Mouse (Mus musculus) midbrain, embryonic 11.5 days (tissue): ENCODE results near the gene Mcu. TPM values are rescaled to one million over a fixed set of nuclear protein-coding genes. Genes with fewer than 3 reads are reported as not detected.

Source experiments
- ATAC-seq: fragments of 200-750 bp; cut with Nextera tagmentation; 2 replicates; pipeline ENCODE4 v1.8.0; 2017; ENCODE audit warnings: moderate TSS enrichment, moderate library complexity; ENCODE audit not compliant: low FRiP score
- DNase-seq: peaks from one replicate; pipeline ENCODE4 v3.0.0; 2015; ENCODE audit warnings: low spot score; ENCODE audit errors: missing footprints
- H3K27ac ChIP-seq: fragments of 300-500 bp; sonication (generic); 2 replicates; pipeline ENCODE4 v1.5.1; 2014; ENCODE audit warnings: low read depth, low read length
- H3K27me3 ChIP-seq: fragments of 300-500 bp; sonication (generic); 2 replicates; pipeline ENCODE4 v1.6.1; 2014; ENCODE audit warnings: mild to moderate bottlenecking, low read length, moderate library complexity, mixed read lengths; ENCODE audit not compliant: control insufficient read depth, insufficient read depth
- H3K36me3 ChIP-seq: fragments of 300-500 bp; sonication (generic); 2 replicates; pipeline ENCODE4 v1.6.1; 2014; ENCODE audit warnings: mild to moderate bottlenecking, low read length, moderate library complexity, mixed read lengths; ENCODE audit not compliant: control insufficient read depth, insufficient read depth
- H3K4me1 ChIP-seq: fragments of 300-500 bp; sonication (generic); 2 replicates; pipeline ENCODE4 v1.6.1; 2014; ENCODE audit warnings: low read length; ENCODE audit not compliant: control insufficient read depth, insufficient read depth
- H3K4me2 ChIP-seq: fragments of 300-500 bp; sonication (generic); 2 replicates; pipeline ENCODE4 v1.6.1; 2014; ENCODE audit warnings: mild to moderate bottlenecking, moderate library complexity
- H3K4me3 ChIP-seq: fragments of 300-500 bp; sonication (generic); 2 replicates; pipeline ENCODE4 v1.5.1; 2014; ENCODE audit warnings: low read depth, low read length
- H3K9ac ChIP-seq: fragments of 300-500 bp; sonication (generic); 2 replicates; pipeline ENCODE4 v1.6.1; 2014; ENCODE audit warnings: low read length
- H3K9me3 ChIP-seq: fragments of 300-500 bp; sonication (generic); 2 replicates; pipeline ENCODE4 v1.6.1; 2016; ENCODE audit warnings: low read length; ENCODE audit not compliant: control insufficient read depth
- WGBS: fragments of 180-500 bp; shearing (Covaris S2); extraction: QIAGEN DNeasy Blood & Tissue Kit; methylation state at CpG from one replicate; pipeline ENCODE4 v1.1.7; 2014; 5-methylcytosine and 5-hydroxymethylcytosine counted together
- polyA plus RNA-seq: library from polyadenylated mRNA; unstranded; fragments of >200 nt; fragmentation: Nextera tagmentation; extraction: Ambion mirVana; gene quantifications from 2 replicates; pipeline ENCODE4 v1.2.1, GENCODE M21; 2014

Gene Mcu
- 17.7 and 18.4 TPM in 2 replicates for polyA plus RNA-seq

- peak; percentile 99 for DNase-seq
- under 1% methylated on average over 33 of the region's 36 CpGs for WGBS
- H3K9ac ChIP-seq, result peak within 1 kb of the TSS; percentile 81
- H3K36me3 ChIP-seq, result no peaks in the 10 kb centered on the region
- peaks cover 6% of the 10 kb centered on the region; the same call in 1 of the 2 replicates for H3K4me1 ChIP-seq
- peak within 1 kb of the TSS; percentile 83 for H3K4me2 ChIP-seq
- peak; percentile 100 for ATAC-seq
- H3K27me3 ChIP-seq, result no peaks in the 10 kb centered on the region
- peak within 1 kb of the TSS; percentile 1; the same call in 1 of the 2 replicates for H3K27ac ChIP-seq
- peak within 1 kb of the TSS; percentile 59 for H3K4me3 ChIP-seq
- H3K9me3 ChIP-seq, result no peaks in the 10 kb centered on the region
Measured at GRCm38 (mm10) chr10:59616522-59616921, at the start of gene Mcu. Gene Mcu (minus strand): TSS chr10:59616692.

GRCm38 (mm10) chr10:59665503-59666291 is 49.2 kb upstream of the Mcu start:
- no peak for DNase-seq
- H3K4me2 ChIP-seq, result no peak overlapping the region
- H3K4me1 ChIP-seq, result no peaks in the 10 kb centered on the region
- 82% methylated on average over 13 of the region's 13 CpGs for WGBS
- no peak for ATAC-seq
- H3K9me3 ChIP-seq, result no peaks in the 10 kb centered on the region
- H3K27ac ChIP-seq, result no peak overlapping the region
- no peak overlapping the region for H3K4me3 ChIP-seq
- no peak overlapping the region for H3K9ac ChIP-seq
- H3K27me3 ChIP-seq, result no peaks in the 10 kb centered on the region
- no peaks in the 10 kb centered on the region for H3K36me3 ChIP-seq

- Histone ChIP-seq H3K27me3 (no peaks in the 10 kb centered on the region), H3K4me3 (no peak overlapping the region), H3K4me2 (no peak overlapping the region), H3K9ac (no peak overlapping the region), H3K9me3 (no peaks in the 10 kb centered on the region; the same call in 1 of the 2 replicates), H3K36me3 (no peaks in the 10 kb centered on the region), H3K4me1 (no peaks in the 10 kb centered on the region), H3K27ac (no peak overlapping the region)
- WGBS, result 81% methylated on average over 2 of the region's 2 CpGs
- ATAC-seq (no peak), DNase-seq (no peak)
Measured at GRCm38 (mm10) chr10:59664765-59665164, 48.3 kb upstream of the Mcu start.

- Histone ChIP-seq H3K4me1 (no peaks in the 10 kb centered on the region), H3K9ac (no peak overlapping the region), H3K9me3 (no peaks in the 10 kb centered on the region; the same call in 1 of the 2 replicates), H3K4me2 (no peak overlapping the region), H3K4me3 (no peak overlapping the region), H3K27me3 (no peaks in the 10 kb centered on the region), H3K36me3 (no peaks in the 10 kb centered on the region), H3K27ac (no peak overlapping the region)
- no peak for DNase-seq
- ATAC-seq, result no peak
- 84% methylated on average over 13 of the region's 13 CpGs for WGBS
Measured at GRCm38 (mm10) chr10:59656799-59657198, 40.3 kb upstream of the Mcu start.

- H3K4me3 ChIP-seq, result no peak overlapping the region
- no peak overlapping the region for H3K9ac ChIP-seq
- H3K9me3 ChIP-seq, result no peaks in the 10 kb centered on the region
- DNase-seq (no peak), ATAC-seq (no peak)
- no peak overlapping the region for H3K27ac ChIP-seq
- no peaks in the 10 kb centered on the region for H3K36me3 ChIP-seq
- WGBS, result 87% methylated on average over 5 of the region's 5 CpGs
- no peaks in the 10 kb centered on the region for H3K4me1 ChIP-seq
- no peaks in the 10 kb centered on the region for H3K27me3 ChIP-seq
- no peak overlapping the region for H3K4me2 ChIP-seq
Measured at GRCm38 (mm10) chr10:59646821-59647378, 30.4 kb upstream of the Mcu start.

GRCm38 (mm10) chr10:59645153-59645552 is 28.7 kb upstream of the Mcu start:
- Histone ChIP-seq H3K4me2 (no peak overlapping the region), H3K27ac (no peak overlapping the region), H3K4me3 (no peak overlapping the region), H3K9ac (no peak overlapping the region), H3K9me3 (no peaks in the 10 kb centered on the region), H3K27me3 (no peaks in the 10 kb centered on the region), H3K36me3 (no peaks in the 10 kb centered on the region), H3K4me1 (no peaks in the 10 kb centered on the region)
- no peak for ATAC-seq
- no peak for DNase-seq
- WGBS, result 88% methylated on average over 4 of the region's 4 CpGs

- Histone ChIP-seq H3K9ac (no peak overlapping the region), H3K4me1 (no peaks in the 10 kb centered on the region), H3K27ac (no peak overlapping the region), H3K4me2 (no peak overlapping the region), H3K9me3 (no peaks in the 10 kb centered on the region), H3K27me3 (no peaks in the 10 kb centered on the region), H3K4me3 (no peak overlapping the region), H3K36me3 (no peaks in the 10 kb centered on the region)
- no peak for DNase-seq
- ATAC-seq, result no peak
- 81% methylated on average over 2 of the region's 2 CpGs for WGBS
Measured at GRCm38 (mm10) chr10:59644710-59645109, 28.2 kb upstream of the Mcu start.

GRCm38 (mm10) chr10:59643645-59644044 is 27.2 kb upstream of the Mcu start:
- no peaks in the 10 kb centered on the region for H3K27me3 ChIP-seq
- ATAC-seq, result no peak
- H3K4me2 ChIP-seq, result no peak overlapping the region
- H3K9me3 ChIP-seq, result no peaks in the 10 kb centered on the region
- H3K9ac ChIP-seq, result no peak overlapping the region
- H3K4me3 ChIP-seq, result no peak overlapping the region
- H3K36me3 ChIP-seq, result no peaks in the 10 kb centered on the region
- no peak for DNase-seq
- no peaks in the 10 kb centered on the region for H3K4me1 ChIP-seq
- WGBS, result 91% methylated on average over 9 of the region's 9 CpGs
- H3K27ac ChIP-seq, result no peak overlapping the region

- no peak overlapping the region for H3K4me3 ChIP-seq
- H3K9ac ChIP-seq, result no peak overlapping the region
- no peaks in the 10 kb centered on the region for H3K27me3 ChIP-seq
- H3K4me2 ChIP-seq, result no peak overlapping the region
- no peak overlapping the region for H3K27ac ChIP-seq
- H3K9me3 ChIP-seq, result no peaks in the 10 kb centered on the region
- no peak for DNase-seq
- no peak for ATAC-seq
- H3K36me3 ChIP-seq, result no peaks in the 10 kb centered on the region
- 82% methylated on average over 8 of the region's 8 CpGs for whole genome bisulfite sequencing
- peaks cover 2% of the 10 kb centered on the region; the same call in 1 of the 2 replicates for H3K4me1 ChIP-seq
Measured at GRCm38 (mm10) chr10:59642659-59643377, 26.3 kb upstream of the Mcu start.
